Mouse (Mus musculus) activated CD4-positive, CD25-positive, alpha-beta regulatory T cell, adult 4 months (primary cell): ENCODE data around the gene Krtap26-1. TPM values are rescaled to one million over a fixed set of nuclear protein-coding genes. Genes with fewer than 3 reads are reported as not detected.

Experiments used
- polyA plus RNA-seq, 2 experiments: library from polyadenylated mRNA; unstranded; fragments of 100-300 nt; shearing (Covaris generic); gene quantifications; one replicate each; pipeline ENCODE4 v1.2.1; 2017

The Krtap26-1 gene
- polyA plus RNA-seq, 2 experiments from 2014 or later: not detected

Other genes starting within 250 kb of the Krtap26-1 start
- gene Cldn17, start 140.8 kb downstream of the Krtap26-1 start, polyA plus RNA-seq: not detected
- not detected for gene Cldn8, start 84.6 kb downstream of the Krtap26-1 start, polyA plus RNA-seq
- not detected for gene Krtap24-1, start 35.5 kb downstream of the Krtap26-1 start, polyA plus RNA-seq
- not detected for gene 2310079G19Rik, start 20.1 kb downstream of the Krtap26-1 start, polyA plus RNA-seq
- not detected for gene Krtap27-1, start 23.9 kb upstream of the Krtap26-1 start, polyA plus RNA-seq
- not detected for gene 2310061N02Rik, start 60.2 kb upstream of the Krtap26-1 start, polyA plus RNA-seq
- gene Krtap13-1, start 81.1 kb upstream of the Krtap26-1 start, polyA plus RNA-seq: under 1 TPM in 1 of 2 experiments, not detected in 1; 0.77 TPM
- not detected for gene Krtap13, start 103.8 kb upstream of the Krtap26-1 start, polyA plus RNA-seq
- gene 2310034C09Rik, start 111.1 kb upstream of the Krtap26-1 start, polyA plus RNA-seq: not detected
- not detected for gene 2310057N15Rik, start 126.4 kb upstream of the Krtap26-1 start, polyA plus RNA-seq
- not detected for gene Gm5965, start 130.1 kb upstream of the Krtap26-1 start, polyA plus RNA-seq
- not detected for gene Gm20741, start 164.4 kb upstream of the Krtap26-1 start, polyA plus RNA-seq
- not detected for gene Krtap15, start 172.4 kb upstream of the Krtap26-1 start, polyA plus RNA-seq
- not detected for gene Krtap14, start 178.3 kb upstream of the Krtap26-1 start, polyA plus RNA-seq
- gene Krtap19-1, start 221.6 kb upstream of the Krtap26-1 start, polyA plus RNA-seq: not detected
- gene Krtap19-2, start 226.5 kb upstream of the Krtap26-1 start, polyA plus RNA-seq: not detected
- gene Krtap19-3, start 230.2 kb upstream of the Krtap26-1 start, polyA plus RNA-seq: not detected
- not detected for gene Krtap19-4, start 237.3 kb upstream of the Krtap26-1 start, polyA plus RNA-seq
- not detected for gene Krtap19-5, start 248.7 kb upstream of the Krtap26-1 start, polyA plus RNA-seq